Mouse (Mus musculus): ENCODE results near the gene Atp2b1. TPM values are rescaled to one million over a fixed set of nuclear protein-coding genes. Genes with fewer than 3 reads are reported as not detected.

Gene Atp2b1
- polyA plus RNA-seq, 1 experiment from 2014 or later: 96.2 TPM

GRCm38 (mm10) chr10:98926991-98927390 lies 12.8 kb downstream of the Atp2b1 start:
- Histone ChIP-seq H3K27ac (replicated peaks; ENCODE audit: low read depth, low read length) (no peak overlapping the region), H3K9ac (ENCODE audit: low read length) (no peak overlapping the region), H3K27me3 (ENCODE audit: control insufficient read depth, insufficient read depth, low read length) (no peaks in the 10 kb centered on the region), H3K4me2 (ENCODE audit: low read depth, severe bottlenecking) (no peak overlapping the region), H3K9me3 (ENCODE audit: control insufficient read depth, low read length) (no peaks in the 10 kb centered on the region), H3K4me3 (ENCODE audit: low read depth, low read length) (no peak overlapping the region), H3K4me1 (ENCODE audit: control insufficient read depth, insufficient read depth, low read length) (no peaks in the 10 kb centered on the region), H3K36me3 (ENCODE audit: control insufficient read depth, insufficient read depth, low read length) (no peaks in the 10 kb centered on the region)
- no peak for DNase-seq (ENCODE audit: low spot score)
- no peak for ATAC-seq (ENCODE audit: insufficient number of reproducible peaks, low FRiP score, low TSS enrichment, low read depth)

GRCm38 (mm10) chr10:98929444-98929843 lies 15.2 kb downstream of the Atp2b1 start:
- Histone ChIP-seq H3K9ac (ENCODE audit: low read length) (no peak overlapping the region), H3K4me3 (ENCODE audit: low read depth, low read length) (no peak overlapping the region), H3K27ac (replicated peaks; ENCODE audit: low read depth, low read length) (no peak overlapping the region), H3K4me2 (ENCODE audit: low read depth, severe bottlenecking) (no peak overlapping the region), H3K4me1 (ENCODE audit: control insufficient read depth, insufficient read depth, low read length) (no peaks in the 10 kb centered on the region), H3K27me3 (ENCODE audit: control insufficient read depth, insufficient read depth, low read length) (no peaks in the 10 kb centered on the region), H3K36me3 (ENCODE audit: control insufficient read depth, insufficient read depth, low read length) (no peaks in the 10 kb centered on the region), H3K9me3 (ENCODE audit: control insufficient read depth, low read length) (no peaks in the 10 kb centered on the region)
- no peak for ATAC-seq (ENCODE audit: insufficient number of reproducible peaks, low FRiP score, low TSS enrichment, low read depth)
- WGBS: 64% methylated on average over 7 of the region's 7 CpGs
- DNase-seq (ENCODE audit: low spot score): no peak

DNA sequence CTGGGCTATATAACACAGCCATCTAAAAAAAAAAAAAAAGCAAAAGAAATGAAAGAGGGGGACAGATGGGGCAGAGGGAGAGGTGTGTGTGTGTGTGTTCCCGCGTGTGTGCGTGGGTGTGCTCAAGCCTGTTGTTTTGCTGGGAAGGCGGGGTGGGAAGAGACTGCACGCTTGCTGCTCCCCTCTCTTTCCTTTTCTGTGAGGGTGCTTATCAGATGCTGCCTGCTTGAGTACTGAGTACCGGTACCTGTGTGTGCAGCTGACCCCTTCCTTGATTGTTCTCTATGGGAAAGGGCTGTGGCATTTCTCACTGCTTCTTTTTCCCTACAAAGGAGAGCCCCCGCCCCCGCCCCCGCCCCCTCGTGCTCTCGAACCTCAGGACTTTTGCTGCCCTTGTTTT lies 15.9 kb downstream of the Atp2b1 start:
- Histone ChIP-seq H3K9ac (ENCODE audit: low read length) (no peak overlapping the region), H3K9me3 (ENCODE audit: control insufficient read depth, low read length) (no peaks in the 10 kb centered on the region), H3K27me3 (ENCODE audit: control insufficient read depth, insufficient read depth, low read length) (no peaks in the 10 kb centered on the region), H3K27ac (replicated peaks; ENCODE audit: low read depth, low read length) (no peak overlapping the region), H3K4me3 (ENCODE audit: low read depth, low read length) (no peak overlapping the region), H3K36me3 (ENCODE audit: control insufficient read depth, insufficient read depth, low read length) (no peaks in the 10 kb centered on the region), H3K4me2 (ENCODE audit: low read depth, severe bottlenecking) (no peak overlapping the region), H3K4me1 (ENCODE audit: control insufficient read depth, insufficient read depth, low read length) (no peaks in the 10 kb centered on the region)
- WGBS: 66% methylated on average over 11 of the region's 11 CpGs
- DNase-seq (ENCODE audit: low spot score) (no peak), ATAC-seq (ENCODE audit: insufficient number of reproducible peaks, low FRiP score, low TSS enrichment, low read depth) (no peak)

GRCm38 (mm10) chr10:98940137-98940536 lies 25.9 kb downstream of the Atp2b1 start:
- H3K4me2 ChIP-seq (ENCODE audit: low read depth, severe bottlenecking): no peak overlapping the region
- no peak for ATAC-seq (ENCODE audit: insufficient number of reproducible peaks, low FRiP score, low TSS enrichment, low read depth)
- 89% methylated on average over 4 of the region's 4 CpGs for WGBS
- no peaks in the 10 kb centered on the region for H3K9me3 ChIP-seq (ENCODE audit: control insufficient read depth, low read length)
- no peaks in the 10 kb centered on the region for H3K36me3 ChIP-seq (ENCODE audit: control insufficient read depth, insufficient read depth, low read length)
- H3K27me3 ChIP-seq (ENCODE audit: control insufficient read depth, insufficient read depth, low read length): no peaks in the 10 kb centered on the region
- no peak overlapping the region for H3K4me3 ChIP-seq (ENCODE audit: low read depth, low read length)
- no peak overlapping the region for H3K9ac ChIP-seq (ENCODE audit: low read length)
- H3K27ac ChIP-seq (replicated peaks; ENCODE audit: low read depth, low read length): no peak overlapping the region
- H3K4me1 ChIP-seq (ENCODE audit: control insufficient read depth, insufficient read depth, low read length): no peaks in the 10 kb centered on the region
- no peak for DNase-seq (ENCODE audit: low spot score)

GRCm38 (mm10) chr10:98940799-98941198 lies 26.6 kb downstream of the Atp2b1 start:
- 90% methylated on average over 2 of the region's 2 CpGs for WGBS
- H3K4me3 ChIP-seq (ENCODE audit: low read depth, low read length): no peak overlapping the region
- H3K27ac ChIP-seq (replicated peaks; ENCODE audit: low read depth, low read length): no peak overlapping the region
- H3K9ac ChIP-seq (ENCODE audit: low read length): no peak overlapping the region
- ATAC-seq (ENCODE audit: insufficient number of reproducible peaks, low FRiP score, low TSS enrichment, low read depth): no peak
- no peaks in the 10 kb centered on the region for H3K27me3 ChIP-seq (ENCODE audit: control insufficient read depth, insufficient read depth, low read length)
- H3K9me3 ChIP-seq (ENCODE audit: control insufficient read depth, low read length): no peaks in the 10 kb centered on the region
- H3K36me3 ChIP-seq (ENCODE audit: control insufficient read depth, insufficient read depth, low read length): no peaks in the 10 kb centered on the region
- no peak for DNase-seq (ENCODE audit: low spot score)
- H3K4me2 ChIP-seq (ENCODE audit: low read depth, severe bottlenecking): no peak overlapping the region
- H3K4me1 ChIP-seq (ENCODE audit: control insufficient read depth, insufficient read depth, low read length): no peaks in the 10 kb centered on the region

DNA sequence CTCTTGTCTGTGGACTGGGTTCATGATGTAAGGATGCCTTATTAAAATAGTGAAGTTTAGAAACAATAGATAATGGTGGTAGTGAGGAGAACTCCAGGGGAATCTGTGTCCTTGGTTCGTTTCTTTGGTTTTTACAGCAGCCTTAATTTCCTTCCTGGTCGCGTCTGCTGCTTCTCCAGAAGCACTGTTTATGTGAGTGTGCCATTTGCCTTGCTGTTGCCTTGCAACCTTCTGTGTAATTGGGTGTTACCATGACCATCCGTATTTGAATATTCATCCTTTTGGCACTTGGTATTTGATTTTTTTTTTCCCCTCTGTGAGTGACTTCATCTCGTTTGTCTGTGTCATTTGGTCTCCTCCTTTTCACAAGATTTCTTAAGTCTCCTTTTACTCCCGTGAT lies 27.8 kb downstream of the Atp2b1 start:
- Histone ChIP-seq H3K9ac (ENCODE audit: low read length) (no peak overlapping the region), H3K9me3 (ENCODE audit: control insufficient read depth, low read length) (no peaks in the 10 kb centered on the region), H3K4me1 (ENCODE audit: control insufficient read depth, insufficient read depth, low read length) (0 out of 2 replicates have a peak, but pooled peaks cover 3% of the 10 kb centered on the region), H3K36me3 (ENCODE audit: control insufficient read depth, insufficient read depth, low read length) (no peaks in the 10 kb centered on the region), H3K4me3 (ENCODE audit: low read depth, low read length) (no peak overlapping the region), H3K27ac (replicated peaks; ENCODE audit: low read depth, low read length) (no peak overlapping the region), H3K4me2 (ENCODE audit: low read depth, severe bottlenecking) (no peak overlapping the region), H3K27me3 (ENCODE audit: control insufficient read depth, insufficient read depth, low read length) (no peaks in the 10 kb centered on the region)
- DNase-seq (ENCODE audit: low spot score): no peak
- no peak for ATAC-seq (ENCODE audit: insufficient number of reproducible peaks, low FRiP score, low TSS enrichment, low read depth)
- 49% methylated on average over 6 of the region's 6 CpGs for WGBS

DNA sequence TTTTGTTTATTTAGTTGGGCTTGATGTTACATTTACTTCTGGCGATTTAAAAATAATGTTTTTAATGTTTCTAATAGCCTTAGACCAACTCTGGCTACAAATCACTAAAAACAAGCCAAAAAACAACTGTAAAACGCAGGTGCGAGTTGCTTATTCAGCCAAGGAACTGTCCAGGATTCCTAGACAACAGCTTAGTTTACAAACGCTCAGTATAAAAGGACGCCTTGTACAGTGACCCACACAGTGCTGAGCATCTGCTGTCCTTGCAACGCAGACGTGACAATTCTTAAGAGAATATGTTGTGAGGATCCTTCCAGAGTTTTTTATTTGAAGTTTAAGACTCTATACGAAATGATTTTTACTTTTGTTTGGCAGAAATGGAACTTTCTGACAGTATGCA lies 28.8 kb downstream of the Atp2b1 start:
- H3K27me3 ChIP-seq (ENCODE audit: control insufficient read depth, insufficient read depth, low read length): no peaks in the 10 kb centered on the region
- 89% methylated on average over 8 of the region's 8 CpGs for WGBS
- DNase-seq (ENCODE audit: low spot score) (no peak), ATAC-seq (ENCODE audit: insufficient number of reproducible peaks, low FRiP score, low TSS enrichment, low read depth) (no peak)
- H3K9me3 ChIP-seq (ENCODE audit: control insufficient read depth, low read length): no peaks in the 10 kb centered on the region
- H3K4me3 ChIP-seq (ENCODE audit: low read depth, low read length): no peak overlapping the region
- H3K4me2 ChIP-seq (ENCODE audit: low read depth, severe bottlenecking): no peak overlapping the region
- H3K36me3 ChIP-seq (ENCODE audit: control insufficient read depth, insufficient read depth, low read length): no peaks in the 10 kb centered on the region
- 0 out of 2 replicates have a peak, but pooled peaks cover 3% of the 10 kb centered on the region for H3K4me1 ChIP-seq (ENCODE audit: control insufficient read depth, insufficient read depth, low read length)
- H3K27ac ChIP-seq (replicated peaks; ENCODE audit: low read depth, low read length): no peak overlapping the region
- no peak overlapping the region for H3K9ac ChIP-seq (ENCODE audit: low read length)

GRCm38 (mm10) chr10:98943894-98944293 lies 29.7 kb downstream of the Atp2b1 start:
- no peak for ATAC-seq (ENCODE audit: insufficient number of reproducible peaks, low FRiP score, low TSS enrichment, low read depth)
- Histone ChIP-seq H3K9ac (ENCODE audit: low read length) (no peak overlapping the region), H3K9me3 (ENCODE audit: control insufficient read depth, low read length) (no peaks in the 10 kb centered on the region), H3K27me3 (ENCODE audit: control insufficient read depth, insufficient read depth, low read length) (no peaks in the 10 kb centered on the region), H3K4me1 (ENCODE audit: control insufficient read depth, insufficient read depth, low read length) (0 out of 2 replicates have a peak, but pooled peaks cover 3% of the 10 kb centered on the region), H3K36me3 (ENCODE audit: control insufficient read depth, insufficient read depth, low read length) (no peaks in the 10 kb centered on the region), H3K27ac (replicated peaks; ENCODE audit: low read depth, low read length) (no peak overlapping the region), H3K4me2 (ENCODE audit: low read depth, severe bottlenecking) (no peak overlapping the region), H3K4me3 (ENCODE audit: low read depth, low read length) (no peak overlapping the region)
- no peak for DNase-seq (ENCODE audit: low spot score)
- 94% methylated on average over 8 of the region's 8 CpGs for WGBS

DNA sequence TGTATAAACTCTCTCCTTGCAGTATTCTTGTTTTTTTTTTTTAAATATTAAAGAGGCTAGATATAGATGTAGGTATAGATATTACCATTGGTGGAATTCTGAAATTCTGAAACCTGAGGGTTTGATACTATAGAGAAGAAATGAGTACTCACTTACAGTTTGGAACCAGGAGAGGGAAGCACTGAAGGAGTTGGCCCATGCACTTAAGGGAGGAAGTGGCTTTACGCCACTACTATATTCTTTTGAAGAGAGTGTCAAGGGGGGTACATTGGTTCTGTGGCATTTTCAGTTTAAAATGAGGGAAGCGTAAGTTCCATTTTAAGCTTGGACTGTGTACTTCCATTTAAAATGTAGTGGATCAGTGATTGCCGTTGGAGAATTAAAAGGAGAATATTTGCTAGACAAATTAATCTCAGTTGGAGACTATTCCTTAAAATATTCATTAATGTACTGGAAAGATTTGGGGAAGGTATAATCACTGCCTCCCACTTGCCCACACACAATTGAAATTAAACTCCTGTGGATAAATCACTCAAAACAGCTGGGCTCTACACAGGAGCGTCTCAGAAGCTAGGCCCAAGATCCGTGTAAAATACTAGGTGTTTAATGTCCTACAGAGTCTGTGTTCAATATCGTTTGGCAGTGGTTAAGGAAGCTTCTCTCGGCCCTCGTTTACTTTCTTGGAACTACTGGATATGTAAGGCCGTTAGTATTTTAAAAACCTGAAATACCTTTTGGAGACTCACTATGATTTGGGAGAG lies 32.0 kb downstream of the Atp2b1 start:
- no peak overlapping the region for H3K4me2 ChIP-seq (ENCODE audit: low read depth, severe bottlenecking)
- H3K9ac ChIP-seq (ENCODE audit: low read length): no peak overlapping the region
- DNase-seq (ENCODE audit: low spot score) (no peak), ATAC-seq (ENCODE audit: insufficient number of reproducible peaks, low FRiP score, low TSS enrichment, low read depth) (no peak)
- no peaks in the 10 kb centered on the region for H3K36me3 ChIP-seq (ENCODE audit: control insufficient read depth, insufficient read depth, low read length)
- H3K9me3 ChIP-seq (ENCODE audit: control insufficient read depth, low read length): no peaks in the 10 kb centered on the region
- no peak overlapping the region for H3K4me3 ChIP-seq (ENCODE audit: low read depth, low read length)
- H3K4me1 ChIP-seq (ENCODE audit: control insufficient read depth, insufficient read depth, low read length): 0 out of 2 replicates have a peak, but pooled peaks cover 3% of the 10 kb centered on the region
- 43% methylated on average over 9 of the region's 9 CpGs for WGBS
- no peak overlapping the region for H3K27ac ChIP-seq (replicated peaks; ENCODE audit: low read depth, low read length)
- H3K27me3 ChIP-seq (ENCODE audit: control insufficient read depth, insufficient read depth, low read length): no peaks in the 10 kb centered on the region
